Mouse (Mus musculus) C2C12 (cell line): ENCODE measurements around the gene Ppara.

Experiments
- CTCF ChIP-seq: IDR thresholded peaks from one replicate; pipeline ENCODE4 v1.5.1; 2011; ENCODE audit not compliant: control insufficient read depth, insufficient read depth, insufficient read length
- MYOG ChIP-seq: IDR thresholded peaks from one replicate; pipeline ENCODE4 v1.6.1; 2011; ENCODE audit not compliant: control insufficient read depth, insufficient read length; ENCODE audit errors: extremely low read depth

- TF ChIP-seq CTCF (no peak), MYOG (no peak)
Measured at GRCm38 (mm10) chr15:85792819-85793218, 58.0 kb downstream of the Ppara start.
